Mouse (Mus musculus) cerebellum, postnatal 4 days (tissue): Measurements from ENCODE around the gene Fcer1g.

Source experiments
- DNase-seq, 2 experiments: peaks; one replicate each; pipeline ENCODE4 v3.0.0; 2022; ENCODE audit warnings: low spot score in 2 of 2, mixed read lengths in 1 of 2

The Fcer1g gene

DNA sequence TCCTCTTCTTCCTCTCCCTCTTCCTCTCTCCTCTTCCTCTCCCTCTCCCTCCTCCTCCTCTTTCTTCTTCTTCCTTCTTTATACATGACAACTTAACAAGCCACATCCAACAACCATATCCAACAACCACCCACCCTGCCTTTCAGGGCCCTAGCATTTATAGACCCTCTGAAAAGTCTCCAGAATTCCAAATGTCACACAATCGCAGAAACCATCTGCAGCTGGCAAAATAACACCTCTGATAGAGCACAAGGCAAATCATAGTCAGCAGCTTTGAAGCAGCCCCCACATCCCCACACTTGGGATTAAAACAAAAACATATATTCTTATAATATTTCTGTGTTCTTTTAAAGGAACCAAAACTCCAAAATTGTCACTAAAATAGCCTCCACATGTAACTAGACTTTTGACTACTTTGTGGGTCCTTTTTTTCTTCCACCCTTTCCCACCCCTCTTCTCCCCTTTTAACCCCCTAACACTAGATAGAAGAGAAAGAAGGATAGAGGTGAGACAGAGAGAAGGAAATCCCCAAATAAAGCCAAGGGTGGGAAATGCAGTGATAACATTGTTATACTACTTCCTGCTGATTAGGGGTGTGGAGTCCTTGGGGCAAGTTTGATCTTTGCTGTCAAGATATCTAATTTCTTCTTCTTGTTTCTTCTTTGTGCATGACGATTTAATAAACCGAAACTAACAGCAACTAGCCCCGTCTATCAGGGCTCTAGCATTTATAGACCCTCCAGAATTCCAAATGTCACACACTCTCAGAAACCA is 32.0 kb upstream of the Fcer1g start:
- no peak for DNase-seq

DNA sequence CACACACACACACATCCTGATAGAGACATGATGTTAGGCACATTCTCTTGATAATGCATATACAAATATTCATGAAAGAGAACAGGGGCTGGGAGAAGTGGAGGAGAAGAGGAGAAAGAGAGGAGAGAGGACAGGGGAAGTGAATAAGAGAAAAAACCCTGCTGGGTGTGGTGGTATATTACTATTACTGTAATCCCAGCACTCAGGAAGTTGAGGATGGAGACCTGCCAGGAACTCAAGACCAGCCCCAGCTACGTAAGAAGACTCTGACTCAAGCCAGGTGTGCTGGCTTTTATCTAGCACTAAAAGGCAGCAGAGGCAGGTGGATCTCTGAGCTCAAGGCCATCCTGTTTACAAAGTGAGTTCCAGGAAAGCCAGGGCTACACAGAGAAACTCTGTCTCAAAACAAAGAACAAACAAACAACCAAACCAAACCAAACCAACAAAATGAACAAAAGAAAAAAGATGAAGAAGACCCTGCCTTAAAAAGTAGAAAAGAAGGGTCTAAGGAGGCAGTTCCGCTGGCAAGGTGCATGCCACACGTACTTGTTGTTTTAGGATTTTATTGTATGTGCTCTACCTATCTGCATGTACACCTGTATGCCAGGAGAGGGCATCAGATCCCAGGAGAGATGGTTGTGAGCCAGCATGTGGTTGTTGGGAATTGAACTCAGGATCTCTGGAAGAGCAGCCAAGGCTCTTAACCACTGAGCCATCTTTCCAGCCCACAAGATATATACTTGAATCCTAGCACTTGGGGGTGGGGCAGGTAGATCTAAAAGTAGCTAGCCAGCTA is 29.7 kb upstream of the Fcer1g start:
- DNase-seq, result no peak

DNA sequence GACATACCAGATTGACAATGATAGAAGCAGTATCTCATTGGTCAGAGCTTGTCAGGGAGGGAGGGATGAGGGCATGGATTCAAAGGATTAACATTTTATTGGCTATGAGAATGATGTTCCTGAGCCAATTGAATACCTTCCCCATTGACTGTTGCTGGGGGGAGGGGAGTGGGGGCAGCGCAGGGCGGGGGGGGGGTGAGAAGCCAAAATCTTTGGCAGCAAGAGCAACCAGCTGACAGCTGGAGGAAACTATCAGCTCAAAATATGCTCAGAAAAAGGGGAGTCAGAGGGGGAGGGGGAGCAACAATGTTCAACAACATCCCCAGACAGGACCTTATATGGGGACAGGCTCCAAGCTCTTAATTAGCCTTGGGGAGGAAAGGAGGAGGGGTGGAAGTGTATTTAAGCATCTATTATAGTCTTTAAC is 29.0 kb upstream of the Fcer1g start:
- DNase-seq, result no peak

DNA sequence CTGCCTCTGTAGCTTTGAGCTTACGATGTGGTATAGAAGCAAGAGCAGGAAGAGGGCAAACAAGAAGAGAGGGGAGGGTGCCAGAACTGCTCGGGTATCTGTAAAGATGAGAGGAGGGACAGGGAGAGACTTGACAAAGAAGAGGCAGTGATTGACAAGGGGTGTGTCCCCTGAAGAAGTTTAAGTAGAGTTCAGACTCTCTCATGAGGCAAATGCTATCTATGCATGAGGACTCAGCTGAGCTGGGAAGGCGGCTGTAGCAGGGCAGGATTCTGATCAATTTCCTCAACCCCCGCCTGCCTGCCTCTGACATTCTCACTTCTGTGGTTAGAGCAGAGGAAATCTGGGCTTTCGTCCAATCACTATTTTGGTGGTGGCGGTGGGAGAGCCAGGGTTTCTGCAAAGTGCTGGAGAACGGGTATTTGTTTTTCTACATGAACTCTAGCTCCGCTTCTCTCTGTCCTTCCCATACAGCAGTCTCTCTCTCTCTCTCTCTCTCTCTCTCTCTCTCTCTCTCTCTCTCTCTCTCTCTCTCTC is 28.5 kb upstream of the Fcer1g start:
- peak in 1 of 2 experiments; percentile 67 for DNase-seq

DNA sequence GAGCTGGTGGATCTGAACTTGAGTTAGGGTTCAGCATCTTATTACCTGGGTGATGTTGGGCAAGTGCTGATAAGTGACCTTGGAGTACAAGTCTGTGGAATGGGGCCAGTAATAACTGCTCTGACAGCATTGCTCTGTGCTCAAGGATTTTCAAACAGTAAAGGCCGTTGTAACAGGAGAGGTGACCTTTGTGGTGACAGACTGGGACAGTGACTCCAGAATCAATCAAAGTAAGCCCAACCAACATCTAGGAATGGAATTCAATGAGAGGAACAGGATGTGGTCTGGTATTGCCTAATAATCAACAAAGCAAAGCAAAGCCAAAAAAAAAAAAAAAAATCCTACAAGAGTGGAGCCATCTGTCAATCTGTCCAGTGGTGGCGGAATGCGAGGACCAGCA is 26.2 kb upstream of the Fcer1g start:
- DNase-seq, result no peak

DNA sequence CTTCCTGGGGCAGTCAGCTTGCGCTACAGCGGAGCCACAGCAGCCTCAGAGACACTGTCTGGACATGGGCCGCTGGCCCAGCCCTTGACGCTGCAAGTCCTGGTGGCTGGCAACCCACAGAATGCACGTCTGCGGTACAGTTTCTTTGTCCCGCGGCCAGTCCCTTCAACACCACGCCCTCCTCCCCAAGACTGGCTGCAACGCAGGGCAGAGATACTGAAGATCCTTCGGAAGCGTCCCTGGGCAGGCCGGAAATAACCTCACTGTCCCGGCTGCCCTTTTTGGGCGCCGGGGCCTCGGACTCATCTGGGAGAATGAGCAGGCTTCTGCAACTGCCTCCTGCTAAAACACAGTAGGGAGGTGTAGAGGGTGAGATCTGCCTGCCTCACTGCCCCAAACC is 24.8 kb upstream of the Fcer1g start:
- DNase-seq, result no peak

DNA sequence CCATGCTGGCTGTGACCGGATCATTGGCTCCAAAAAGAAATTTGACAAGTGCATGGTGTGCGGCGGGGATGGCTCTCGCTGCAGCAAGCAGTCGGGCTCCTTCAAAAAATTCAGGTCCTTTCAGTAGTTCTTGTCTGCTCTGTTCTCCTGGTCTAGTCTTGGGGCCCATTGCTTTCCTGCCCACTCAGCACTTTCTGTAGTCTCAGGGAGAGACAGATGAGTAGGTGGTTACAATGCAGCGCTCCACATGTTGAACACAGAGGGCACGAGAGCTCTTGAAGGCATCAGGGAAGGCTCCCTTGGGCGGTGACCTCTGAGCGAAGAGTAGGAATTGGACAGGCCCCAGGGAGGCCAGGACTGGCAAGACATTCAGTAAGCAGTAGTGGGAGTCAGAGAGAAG is 23.6 kb upstream of the Fcer1g start:
- no peak for DNase-seq

DNA sequence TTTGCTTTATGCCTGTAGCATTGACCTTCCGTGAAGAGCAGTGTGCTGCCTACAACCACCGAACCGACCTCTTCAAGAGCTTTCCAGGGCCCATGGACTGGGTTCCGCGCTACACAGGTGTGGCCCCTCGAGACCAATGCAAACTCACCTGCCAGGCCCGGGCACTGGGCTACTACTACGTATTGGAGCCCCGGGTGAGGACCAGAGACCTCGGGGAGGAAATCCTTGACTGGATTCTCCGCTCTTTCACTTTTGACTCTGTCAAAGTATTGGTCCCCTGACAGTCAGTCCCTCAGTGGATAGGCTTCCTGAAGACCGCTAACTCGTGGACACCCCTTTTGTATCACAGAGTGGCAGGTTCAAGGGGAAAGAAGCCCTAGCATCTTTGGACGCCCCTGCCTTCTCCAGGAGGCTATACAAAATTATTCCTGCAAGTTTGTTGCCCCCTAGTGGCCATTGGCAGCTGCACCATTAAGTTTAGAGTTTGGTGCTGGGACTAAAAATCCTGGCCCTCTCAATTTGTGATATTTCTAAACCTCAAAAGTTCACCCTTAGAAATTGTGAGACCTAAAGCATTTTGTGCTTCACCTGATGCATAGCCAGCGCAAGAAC is 22.9 kb upstream of the Fcer1g start:
- peak in 1 of 2 experiments; percentile 59 for DNase-seq

DNA sequence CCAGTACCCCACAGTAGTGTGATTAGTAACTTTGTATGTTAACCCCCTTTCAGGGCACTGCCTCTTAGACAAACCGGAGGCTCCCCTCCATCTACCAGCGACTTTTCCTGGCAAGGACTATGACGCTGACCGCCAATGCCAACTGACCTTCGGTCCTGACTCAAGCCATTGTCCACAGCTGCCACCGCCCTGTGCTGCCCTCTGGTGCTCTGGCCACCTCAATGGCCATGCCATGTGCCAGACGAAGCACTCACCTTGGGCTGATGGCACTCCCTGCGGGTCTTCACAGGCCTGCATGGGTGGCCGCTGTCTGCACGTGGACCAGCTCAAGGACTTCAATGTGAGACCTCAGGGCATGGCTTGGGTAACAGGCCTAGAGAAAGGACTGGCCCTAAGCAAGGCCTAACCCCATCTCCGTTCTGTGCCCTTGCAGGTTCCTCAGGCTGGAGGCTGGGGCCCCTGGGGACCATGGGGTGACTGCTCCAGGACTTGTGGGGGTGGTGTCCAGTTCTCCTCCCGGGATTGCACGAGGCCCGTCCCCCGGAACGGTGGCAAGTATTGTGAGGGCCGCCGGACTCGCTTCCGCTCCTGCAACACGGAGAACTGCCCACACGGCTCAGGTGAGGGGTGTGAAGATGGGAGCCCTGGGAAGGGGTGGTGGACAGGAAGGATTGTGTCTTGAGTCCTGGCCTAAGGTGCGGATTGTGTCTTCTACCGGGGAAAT is 22.1 kb upstream of the Fcer1g start:
- DNase-seq, result no peak

DNA sequence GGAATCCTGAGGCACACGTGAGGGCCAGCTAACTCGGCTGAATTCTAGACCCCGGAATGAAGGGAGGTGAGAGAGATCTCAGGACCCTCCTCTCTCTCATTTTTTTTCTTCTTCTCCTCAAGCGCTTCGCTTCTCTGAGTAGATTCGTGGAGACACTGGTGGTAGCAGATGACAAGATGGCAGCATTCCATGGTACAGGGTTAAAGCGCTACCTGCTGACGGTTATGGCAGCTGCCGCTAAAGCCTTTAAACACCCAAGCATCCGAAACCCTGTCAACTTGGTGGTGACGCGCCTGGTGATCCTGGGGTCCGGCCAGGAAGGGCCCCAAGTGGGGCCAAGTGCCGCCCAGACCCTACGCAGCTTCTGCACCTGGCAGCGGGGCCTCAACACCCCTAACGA is 18.2 kb upstream of the Fcer1g start:
- DNase-seq, result no peak

DNA sequence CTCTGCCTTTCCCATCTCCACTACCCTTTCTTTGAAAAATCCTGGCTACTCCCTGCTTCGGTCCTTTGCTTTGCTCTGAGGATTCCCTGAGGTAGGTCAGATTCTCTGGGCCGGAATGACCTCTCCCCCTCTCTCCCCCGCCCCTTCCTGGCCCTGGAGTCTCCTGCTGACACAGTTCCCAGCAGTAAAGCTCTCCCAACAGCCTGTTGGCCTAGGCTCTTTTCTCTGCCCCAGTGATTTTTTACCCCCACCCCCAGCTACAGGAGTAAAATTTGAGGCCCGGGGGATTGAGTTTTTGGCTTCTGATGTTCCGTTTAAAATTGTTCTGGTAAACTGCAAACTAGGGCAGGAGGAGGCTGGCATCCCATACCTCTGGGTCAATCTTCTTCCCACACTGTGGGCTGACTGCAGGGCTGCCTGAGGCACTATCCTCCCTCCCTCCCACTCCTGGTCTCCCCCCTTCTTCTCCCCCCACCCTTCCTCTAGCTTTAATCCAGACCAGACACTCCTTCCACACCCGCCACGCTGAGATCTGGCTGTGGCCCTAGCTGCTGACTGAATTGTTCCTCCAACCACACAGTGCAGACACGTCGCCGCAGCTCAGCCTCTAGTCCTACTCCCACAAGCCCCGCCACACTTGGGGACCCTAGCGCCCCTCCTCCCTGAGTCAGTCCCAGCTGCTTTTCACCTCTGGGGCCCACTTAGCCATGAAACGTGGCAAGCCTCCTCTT is 17.6 kb upstream of the Fcer1g start:
- no peak for DNase-seq

DNA sequence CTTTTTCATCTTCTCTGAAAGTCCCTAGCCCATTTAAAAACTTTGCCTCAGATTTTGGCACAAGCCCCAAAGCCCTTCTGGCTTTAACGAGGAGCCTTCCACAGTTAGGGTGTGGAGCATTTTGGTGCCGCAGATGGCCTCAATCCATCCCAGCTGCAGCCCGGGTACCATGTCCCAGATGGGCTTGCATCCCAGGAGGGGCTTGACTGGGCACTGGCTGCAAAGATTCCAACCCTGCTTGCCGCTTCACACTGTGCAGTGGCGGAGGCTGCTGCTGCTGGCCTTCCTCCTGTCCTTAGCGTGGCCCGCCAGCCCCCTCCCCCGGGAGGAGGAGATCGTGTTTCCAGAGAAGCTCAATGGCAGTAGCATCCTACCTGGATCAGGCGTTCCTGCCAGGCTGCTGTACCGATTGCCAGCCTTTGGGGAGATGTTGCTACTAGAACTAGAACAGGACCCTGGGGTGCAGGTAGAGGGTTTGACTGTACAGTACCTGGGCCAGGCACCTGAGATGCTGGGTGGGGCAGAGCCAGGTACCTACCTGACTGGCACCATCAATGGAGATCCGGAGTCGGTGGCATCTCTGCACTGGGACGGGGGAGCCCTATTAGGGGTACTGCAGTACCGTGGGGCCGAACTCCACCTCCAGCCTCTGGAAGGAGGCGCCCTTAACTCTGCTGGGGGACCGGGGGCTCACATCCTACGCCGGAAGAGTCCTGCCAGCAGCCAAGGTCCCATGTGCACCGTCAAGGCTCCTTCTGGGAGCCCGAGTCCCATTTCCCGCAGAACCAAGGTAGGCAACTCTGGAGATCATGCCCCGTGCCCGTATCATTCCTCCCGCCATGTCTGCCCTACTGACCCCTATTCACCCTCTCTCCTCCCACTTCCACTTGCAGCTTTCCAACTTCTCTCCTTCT is 16.8 kb upstream of the Fcer1g start, which contains the start of gene Ndufs2:
Gene Ndufs2, minus strand, starts transcription at position 709 of the 914 bp plus-strand sequence.
- DNase-seq, result peak in 1 of 2 experiments; percentile 55

DNA sequence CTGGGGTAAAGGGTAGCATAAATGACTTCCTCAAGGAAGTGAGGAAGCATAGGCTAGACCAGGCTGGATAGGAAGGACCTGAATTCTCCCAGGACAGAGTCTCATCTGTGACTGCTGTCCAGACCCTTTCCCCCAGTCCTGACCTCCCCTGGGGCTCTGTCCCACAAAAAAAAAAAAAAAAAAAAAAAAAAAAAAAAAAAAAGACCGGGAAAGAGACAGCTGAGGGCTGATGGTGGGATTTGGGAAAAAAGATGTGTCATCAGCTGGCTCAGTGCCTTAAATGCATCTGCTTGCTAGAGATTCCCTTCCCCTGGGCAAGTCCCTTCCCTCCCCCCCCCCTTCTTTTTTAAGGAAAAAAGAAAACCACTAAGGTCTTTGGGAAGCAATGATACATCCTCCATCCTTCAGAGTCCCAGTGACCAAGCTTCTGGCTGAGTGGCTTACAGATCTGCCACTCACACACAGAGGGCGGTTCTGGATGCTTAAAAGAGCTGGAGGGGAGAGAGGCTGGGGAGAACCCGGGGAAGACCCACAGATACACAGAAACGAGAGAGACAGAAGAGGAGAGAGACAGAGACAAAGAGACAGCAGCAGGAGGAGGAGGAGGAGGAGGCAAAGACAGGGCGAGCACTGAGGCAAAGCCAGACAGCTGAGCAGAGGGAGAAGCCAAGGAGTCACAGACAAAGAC is 15.9 kb upstream of the Fcer1g start, which contains the start of gene Adamts4:
Gene Adamts4, plus strand, starts transcription at position 509 of the 688 bp plus-strand sequence.
- peak in 1 of 2 experiments; percentile 58 for DNase-seq

DNA sequence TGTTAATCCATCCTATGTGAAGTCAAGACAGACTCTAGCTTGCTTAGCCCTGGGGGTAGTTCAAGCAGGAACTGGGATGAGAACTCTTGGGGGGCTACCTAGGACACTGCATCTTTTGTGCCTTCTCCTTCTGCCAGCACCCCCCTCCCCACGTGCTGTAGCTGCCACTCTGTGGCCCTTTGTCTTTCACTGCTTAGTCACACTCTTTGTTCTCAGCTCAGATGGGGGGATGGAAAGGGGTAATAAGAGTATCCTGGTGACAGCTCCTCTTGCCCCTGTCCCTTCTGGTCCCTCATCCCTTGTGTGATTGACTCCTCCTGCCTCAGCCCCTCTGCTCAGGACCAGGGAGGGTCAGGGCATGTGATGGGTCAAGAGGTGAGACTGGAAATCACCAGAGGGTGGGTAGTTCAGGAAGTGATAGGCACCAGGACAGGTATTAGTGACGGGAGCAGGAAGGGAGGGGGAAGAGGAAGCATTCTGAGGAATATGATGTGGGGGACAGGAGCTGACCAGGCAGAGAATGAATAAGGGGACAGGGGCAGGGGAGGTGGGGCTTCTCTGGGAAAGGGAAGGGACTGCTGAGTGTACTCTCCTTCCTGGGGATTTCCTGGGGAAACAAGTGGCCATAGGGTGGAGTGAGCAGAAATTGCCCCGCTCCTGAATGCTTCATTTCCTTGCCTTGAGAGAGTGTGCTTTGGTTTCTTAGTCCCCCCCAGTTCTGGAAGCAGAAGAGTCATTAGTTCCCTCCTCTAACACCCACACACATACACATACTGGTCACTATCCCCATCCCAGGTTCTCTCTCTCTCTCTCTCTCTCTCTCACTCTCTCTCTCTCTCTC is 14.4 kb upstream of the Fcer1g start:
- DNase-seq, result no peak

DNA sequence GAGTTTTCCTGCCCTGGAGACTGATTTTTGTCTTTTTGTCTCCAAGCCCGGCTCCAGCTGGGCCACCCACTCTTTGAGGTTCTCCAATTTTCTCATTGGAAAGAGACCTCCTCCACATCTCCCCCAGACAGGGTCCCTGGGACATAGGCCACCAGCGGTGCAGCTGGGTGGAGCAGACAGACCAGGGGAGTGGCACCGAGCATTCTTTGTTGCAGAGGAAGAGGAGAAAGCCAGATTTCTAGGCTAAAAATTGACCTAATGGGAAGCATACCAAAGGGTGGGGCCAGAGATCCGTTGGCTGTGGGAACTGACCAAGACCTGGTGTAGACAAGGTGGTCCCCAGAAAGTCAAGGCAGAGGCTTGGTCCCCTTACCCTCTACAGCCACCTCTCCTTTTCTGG is 13.8 kb upstream of the Fcer1g start:
- no peak for DNase-seq

DNA sequence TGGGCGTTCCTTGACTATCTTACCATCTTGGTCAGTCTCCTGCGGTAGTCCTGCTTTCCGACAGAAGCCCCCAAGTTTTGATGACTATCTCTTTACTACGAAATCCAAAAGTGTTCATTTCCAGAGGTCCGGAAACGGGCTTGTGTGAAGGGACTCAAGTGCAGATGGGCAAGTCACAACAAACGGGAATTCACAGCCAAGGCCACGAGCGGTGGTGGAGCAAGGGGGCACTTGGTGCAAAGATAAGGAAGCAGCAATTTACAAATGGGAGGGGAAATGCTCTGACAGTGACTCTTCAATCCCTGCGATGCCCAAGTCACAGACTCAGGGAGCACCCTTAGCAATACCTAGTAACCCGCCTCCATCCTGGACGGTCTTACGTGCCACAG is 13.3 kb upstream of the Fcer1g start:
- no peak for DNase-seq

DNA sequence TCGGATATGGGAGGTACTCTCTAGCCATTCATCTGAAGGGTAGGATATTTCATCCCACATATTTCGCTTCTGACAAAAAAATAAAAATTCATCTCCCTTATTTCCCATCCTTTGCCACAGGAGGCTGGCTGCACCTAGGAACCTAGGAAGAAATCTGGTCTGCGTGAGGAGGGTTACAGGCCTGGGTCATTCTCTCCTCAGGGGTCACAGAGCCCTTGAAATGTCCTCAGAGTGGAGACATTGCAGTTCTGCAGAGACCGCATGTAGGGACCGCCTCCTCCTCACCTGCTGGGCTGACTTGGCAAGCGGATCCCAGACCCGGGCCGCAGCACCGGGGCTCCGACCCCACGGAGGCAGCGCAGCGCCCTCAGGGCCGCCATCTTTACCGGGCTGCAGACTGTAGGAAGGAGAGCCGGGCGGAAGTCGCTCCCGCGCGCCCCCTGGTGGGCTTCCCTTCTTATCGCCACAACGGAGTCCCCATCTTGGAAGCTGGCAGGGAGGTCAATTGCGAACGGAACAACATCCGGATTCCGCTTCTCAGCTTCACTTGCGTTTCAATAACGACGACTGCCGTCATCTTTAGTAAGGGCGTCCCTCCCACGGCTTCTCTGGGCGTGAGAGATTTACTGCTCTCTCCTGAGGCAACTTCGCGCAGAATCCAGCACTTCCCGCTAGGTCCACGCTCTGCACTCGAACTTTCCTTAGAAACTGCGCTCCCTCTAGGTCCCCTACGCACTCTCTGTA is 12.7 kb upstream of the Fcer1g start:
- DNase-seq, result peak; percentile 93 to 98

DNA sequence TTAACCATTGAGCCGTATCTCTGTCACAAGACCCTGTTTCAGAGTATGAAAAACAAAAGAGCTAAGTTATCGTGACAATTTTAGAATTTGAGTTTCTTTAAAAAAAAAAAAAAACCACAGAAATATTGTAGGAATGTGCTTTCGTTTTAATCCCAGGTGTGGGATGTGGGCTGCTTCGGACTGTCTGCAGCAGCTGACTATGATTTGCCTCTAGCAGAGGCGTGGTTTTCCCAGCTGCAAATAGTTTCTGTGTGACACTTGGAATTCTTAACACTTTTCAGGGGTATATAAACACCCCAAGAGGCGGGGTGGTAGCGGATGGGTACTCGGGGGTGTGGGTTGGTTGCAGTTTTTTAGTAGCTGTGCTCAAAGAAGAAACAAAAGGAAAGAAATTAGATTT is 11.2 kb upstream of the Fcer1g start:
- no peak for DNase-seq
